Mouse (Mus musculus) liver, postnatal 0 days (tissue): ENCODE results near the gene Ska3.

Experiments used
- CTCF ChIP-seq: sonication (generic); IDR thresholded peaks from 2 replicates; pipeline ENCODE4 v1.5.1; 2016; ENCODE audit warnings: antibody characterized with exemption, low read depth
- EP300 ChIP-seq: IDR thresholded peaks from 2 replicates; pipeline ENCODE4 v1.6.1; 2016; ENCODE audit warnings: antibody characterized with exemption, low read depth, mild to moderate bottlenecking

- TF ChIP-seq CTCF: no peak
- no peak for TF ChIP-seq EP300
These were observed 22.7 kb upstream of the Ska3 start for GRCm38 (mm10) chr14:57848646-57849045.
